Mouse (Mus musculus): ENCODE data around the gene Casd1. TPM values are rescaled to one million over a fixed set of nuclear protein-coding genes. Genes with fewer than 3 reads are reported as not detected.
A peak's percentile ranks its signal among the peaks of the same experiment; 100 is the strongest.

Gene Casd1
- polyA plus RNA-seq, 1 experiment: 6.8 TPM

GRCm38 (mm10) chr6:4590089-4590488 is 10.6 kb upstream of the Casd1 start:
- Histone ChIP-seq H3K79me2 (ENCODE audit: control insufficient read depth, insufficient read depth) (no peaks in the 10 kb centered on the region), H3K36me3 (ENCODE audit: control insufficient read depth, insufficient read depth) (no peaks in the 10 kb centered on the region), H3K27me3 (ENCODE audit: control insufficient read depth, insufficient read depth, insufficient read length) (no peaks in the 10 kb centered on the region), H3K4me3 (no peak overlapping the region), H3ac (ENCODE audit: control insufficient read depth, insufficient read length) (no peak overlapping the region), H3K4me2 (ENCODE audit: low read depth) (peak overlapping the region; percentile 18)
- TF ChIP-seq TCF3 (IDR thresholded peaks at IDR 0.05; ENCODE audit: insufficient read length, low read depth) (no peak), POLR2A (IDR thresholded peaks at IDR 0.05; ENCODE audit: insufficient read length, low read depth) (no peak), SRF (IDR thresholded peaks at IDR 0.05; ENCODE audit: control insufficient read depth, insufficient read length, low read depth) (no peak), MAX (IDR thresholded peaks at IDR 0.05; ENCODE audit: low read depth) (no peak), TCF12 (IDR thresholded peaks at IDR 0.05; ENCODE audit: insufficient read depth, poor library complexity, severe bottlenecking) (no peak), E2F4 (IDR thresholded peaks at IDR 0.05; ENCODE audit: insufficient read depth) (no peak), USF1 (IDR thresholded peaks at IDR 0.05; ENCODE audit: low read depth) (no peak), POLR2AphosphoS2 (IDR thresholded peaks at IDR 0.05; ENCODE audit: insufficient read length, low read depth) (no peak), CEBPB (IDR thresholded peaks at IDR 0.05; ENCODE audit: insufficient read depth, poor library complexity, severe bottlenecking) (no peak), REST (IDR thresholded peaks at IDR 0.05; ENCODE audit: insufficient read depth, insufficient read length) (no peak), MYOG (IDR thresholded peaks at IDR 0.05; ENCODE audit: control insufficient read depth in 1 of 3, insufficient read depth in 1 of 3, insufficient read length in 2 of 3, low read depth in 2 of 3) (no peak), MYOD1 (IDR thresholded peaks at IDR 0.05; ENCODE audit: control insufficient read depth in 1 of 3, insufficient read length in 2 of 3, low read depth in 2 of 3) (no peak)

GRCm38 (mm10) chr6:4597711-4598110 is 2.9 kb upstream of the Casd1 start:
- peaks cover 7% of the 10 kb centered on the region for H3K79me2 ChIP-seq (ENCODE audit: control insufficient read depth, insufficient read depth)

GRCm38 (mm10) chr6:4600085-4600657 is 468 bp upstream of the Casd1 start:
- TF ChIP-seq SRF (IDR thresholded peaks at IDR 0.05; ENCODE audit: control insufficient read depth, insufficient read length, low read depth) (no peak), MAX (IDR thresholded peaks at IDR 0.05; ENCODE audit: low read depth) (no peak), TCF12 (IDR thresholded peaks at IDR 0.05; ENCODE audit: insufficient read depth, poor library complexity, severe bottlenecking) (no peak)
- H3K4me3 ChIP-seq: peak overlapping the region; percentile 29
- H3K36me3 ChIP-seq (ENCODE audit: control insufficient read depth, insufficient read depth): no peaks in the 10 kb centered on the region
- peak overlapping the region; percentile 66 for H3K4me2 ChIP-seq (ENCODE audit: low read depth)
- peaks cover 17% of the 10 kb centered on the region for H3K79me2 ChIP-seq (ENCODE audit: control insufficient read depth, insufficient read depth)
- H3ac ChIP-seq (ENCODE audit: control insufficient read depth, insufficient read length): peak overlapping the region; percentile 93
- no peaks in the 10 kb centered on the region for H3K27me3 ChIP-seq (ENCODE audit: control insufficient read depth, insufficient read depth, insufficient read length)

More at GRCm38 (mm10) chr6:4597711-4598110, 2.9 kb upstream of the Casd1 start:
- no peak overlapping the region for H3K4me3 ChIP-seq
- H3K27me3 ChIP-seq (ENCODE audit: control insufficient read depth, insufficient read depth, insufficient read length): no peaks in the 10 kb centered on the region
- no peaks in the 10 kb centered on the region for H3K36me3 ChIP-seq (ENCODE audit: control insufficient read depth, insufficient read depth)
- no peak overlapping the region for H3K4me2 ChIP-seq (ENCODE audit: low read depth)
- TF ChIP-seq SRF (IDR thresholded peaks at IDR 0.05; ENCODE audit: control insufficient read depth, insufficient read length, low read depth) (no peak), E2F4 (IDR thresholded peaks at IDR 0.05; ENCODE audit: insufficient read depth) (no peak), USF1 (IDR thresholded peaks at IDR 0.05; ENCODE audit: low read depth) (no peak), MAX (IDR thresholded peaks at IDR 0.05; ENCODE audit: low read depth) (no peak), MYOG (IDR thresholded peaks at IDR 0.05; ENCODE audit: control insufficient read depth in 1 of 3, insufficient read depth in 1 of 3, insufficient read length in 2 of 3, low read depth in 2 of 3) (no peak), POLR2AphosphoS2 (IDR thresholded peaks at IDR 0.05; ENCODE audit: insufficient read length, low read depth) (no peak), CEBPB (IDR thresholded peaks at IDR 0.05; ENCODE audit: insufficient read depth, poor library complexity, severe bottlenecking) (no peak), TCF3 (IDR thresholded peaks at IDR 0.05; ENCODE audit: insufficient read length, low read depth) (no peak), MYOD1 (IDR thresholded peaks at IDR 0.05; ENCODE audit: control insufficient read depth in 1 of 3, insufficient read length in 2 of 3, low read depth in 2 of 3) (no peak)
- H3ac ChIP-seq (ENCODE audit: control insufficient read depth, insufficient read length): no peak overlapping the region

- Histone ChIP-seq H3K79me2 (ENCODE audit: control insufficient read depth, insufficient read depth) (peaks cover 17% of the 10 kb centered on the region), H3ac (ENCODE audit: control insufficient read depth, insufficient read length) (peak overlapping the region; percentile 93), H3K4me3 (peak overlapping the region; percentile 29), H3K36me3 (ENCODE audit: control insufficient read depth, insufficient read depth) (no peaks in the 10 kb centered on the region), H3K27me3 (ENCODE audit: control insufficient read depth, insufficient read depth, insufficient read length) (no peaks in the 10 kb centered on the region), H3K4me2 (ENCODE audit: low read depth) (peak overlapping the region; percentile 63)
- TF ChIP-seq POLR2A (IDR thresholded peaks at IDR 0.05; ENCODE audit: insufficient read length, low read depth) (peak; percentile 51), CEBPB (IDR thresholded peaks at IDR 0.05; ENCODE audit: insufficient read depth, poor library complexity, severe bottlenecking) (no peak)
Measured at GRCm38 (mm10) chr6:4601297-4601931, 775 bp downstream of the Casd1 start.

- H3ac ChIP-seq (ENCODE audit: control insufficient read depth, insufficient read length): peak overlapping the region; percentile 93
- H3K4me2 ChIP-seq (ENCODE audit: low read depth): peak overlapping the region; percentile 63
- no peak for TF ChIP-seq MYOD1 (IDR thresholded peaks at IDR 0.05; ENCODE audit: control insufficient read depth in 1 of 3, insufficient read length in 2 of 3, low read depth in 2 of 3)
- TF ChIP-seq TCF12 (IDR thresholded peaks at IDR 0.05; ENCODE audit: insufficient read depth, poor library complexity, severe bottlenecking): no peak
- no peak for TF ChIP-seq TCF3 (IDR thresholded peaks at IDR 0.05; ENCODE audit: insufficient read length, low read depth)
- no peaks in the 10 kb centered on the region for H3K27me3 ChIP-seq (ENCODE audit: control insufficient read depth, insufficient read depth, insufficient read length)
- H3K79me2 ChIP-seq (ENCODE audit: control insufficient read depth, insufficient read depth): peaks cover 17% of the 10 kb centered on the region
- peak overlapping the region; percentile 29 for H3K4me3 ChIP-seq
- no peaks in the 10 kb centered on the region for H3K36me3 ChIP-seq (ENCODE audit: control insufficient read depth, insufficient read depth)
Measured at GRCm38 (mm10) chr6:4602012-4602411, 1.4 kb downstream of the Casd1 start.
